Mouse (Mus musculus): Measurements from ENCODE around the gene Ctrb1.

Ctrb1 gene

GRCm38 (mm10) chr8:111681153-111681552, 9.7 kb downstream of the Ctrb1 start:
- DNase-seq (ENCODE audit: low spot score in 2 of 2): no peak

DNA sequence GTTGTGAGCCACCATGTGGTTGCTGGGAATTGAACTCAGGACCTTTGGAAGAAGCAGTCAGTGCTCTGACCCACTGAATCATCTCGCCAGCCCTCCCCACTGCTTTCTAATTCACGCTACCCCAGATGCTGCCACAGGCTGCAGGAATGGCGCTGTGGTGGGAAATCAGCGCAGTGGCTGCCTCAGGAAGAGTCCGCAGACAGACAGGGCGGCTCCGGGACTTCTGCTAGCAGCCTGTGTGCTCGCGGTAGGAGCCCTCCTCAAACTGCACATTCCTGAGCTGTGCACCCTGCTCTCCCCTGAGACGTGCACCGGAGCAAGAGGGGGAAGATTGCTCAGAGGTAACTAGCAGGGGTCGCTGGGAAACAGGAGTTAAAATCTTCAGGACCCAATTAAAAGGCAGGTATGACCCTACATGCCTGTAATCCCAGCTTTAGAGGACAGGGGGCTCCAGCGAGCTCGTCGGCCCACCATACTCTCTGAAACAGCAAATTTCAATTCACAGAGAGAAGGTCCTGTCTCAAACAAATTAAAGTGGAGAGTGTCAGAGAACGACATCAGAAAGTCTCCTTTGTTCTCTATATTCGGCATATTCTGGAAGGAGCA, 10.3 kb downstream of the Ctrb1 start:
- no peak for DNase-seq (ENCODE audit: low spot score in 2 of 2)

DNA sequence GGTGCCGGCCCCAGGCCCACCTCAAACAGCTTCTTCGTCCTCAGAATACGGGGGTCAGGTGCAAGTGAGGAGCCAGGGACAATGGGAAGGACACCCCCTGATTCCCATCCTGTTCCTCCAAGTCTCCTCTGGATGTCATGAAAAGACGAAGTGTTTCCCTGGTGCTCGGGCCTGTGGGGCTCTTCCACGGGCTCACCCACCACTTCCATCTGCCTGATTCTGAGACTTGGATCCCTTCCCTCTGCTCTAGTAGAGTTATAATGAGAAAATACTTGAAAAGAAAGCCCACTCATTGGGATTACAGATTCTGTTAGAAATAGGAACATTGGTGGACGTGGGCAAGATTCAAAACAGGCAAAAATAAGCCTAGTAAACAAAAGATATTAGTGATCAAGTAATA, 12.0 kb downstream of the Ctrb1 start:
- DNase-seq (ENCODE audit: low spot score in 2 of 2): no peak

- peak; percentile 29 to 43 for DNase-seq (ENCODE audit: low spot score in 2 of 2)
Observed at GRCm38 (mm10) chr8:111678111-111678510, 12.7 kb downstream of the Ctrb1 start.

GRCm38 (mm10) chr8:111676237-111676636, 14.6 kb downstream of the Ctrb1 start:
- DNase-seq (ENCODE audit: low spot score in 2 of 2): no peak

DNA sequence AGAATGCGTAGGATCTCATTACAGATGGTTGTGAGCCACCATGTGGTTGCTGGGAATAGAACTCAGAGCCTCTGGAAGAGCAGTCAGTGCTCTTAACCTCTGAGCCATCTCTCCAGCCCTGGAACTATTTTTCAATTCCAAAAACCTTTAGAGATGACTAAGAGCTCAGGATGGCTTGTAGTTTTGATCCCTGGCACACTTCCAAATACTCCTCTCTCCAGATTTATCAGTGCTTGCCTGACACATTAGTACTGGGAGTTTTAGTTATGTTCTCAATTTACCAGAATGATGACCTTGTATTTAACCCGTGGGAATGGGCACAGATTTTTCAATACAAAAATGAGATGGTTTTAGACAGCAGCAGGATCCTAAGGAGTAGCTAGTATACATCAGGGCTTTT, 24.1 kb downstream of the Ctrb1 start:
- DNase-seq (ENCODE audit: low spot score in 2 of 2): no peak

GRCm38 (mm10) chr8:111662473-111662872, 28.3 kb downstream of the Ctrb1 start:
- peak; percentile 64 to 69 for DNase-seq (ENCODE audit: low spot score in 2 of 2)

- DNase-seq (ENCODE audit: low spot score in 2 of 2): peak; percentile 39 to 50
Observed at GRCm38 (mm10) chr8:111658819-111659423, 31.9 kb downstream of the Ctrb1 start.

GRCm38 (mm10) chr8:111657312-111657854, 33.4 kb downstream of the Ctrb1 start:
- no peak for DNase-seq (ENCODE audit: low spot score in 2 of 2)

DNA sequence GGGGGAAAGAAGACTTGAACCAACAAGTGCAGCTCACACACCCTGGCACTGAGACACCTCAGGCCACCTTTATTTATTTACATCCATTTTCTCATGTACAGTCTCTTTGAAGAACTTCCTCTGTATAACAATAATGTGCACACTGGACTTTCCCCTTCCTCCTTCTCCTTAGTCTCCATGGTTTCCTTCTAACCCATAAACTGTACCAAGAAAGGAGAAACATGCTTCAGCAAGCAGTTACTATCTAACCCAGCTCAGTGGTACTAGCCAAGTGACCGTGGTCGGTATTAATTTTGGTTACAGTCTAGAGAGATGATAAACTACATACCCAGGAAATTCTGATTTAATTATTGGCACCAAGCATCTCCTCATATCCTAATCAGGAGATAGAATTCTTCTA, 37.3 kb downstream of the Ctrb1 start:
- DNase-seq (ENCODE audit: low spot score in 2 of 2): no peak

- DNase-seq (ENCODE audit: low spot score in 2 of 2): no peak
Observed at GRCm38 (mm10) chr8:111650651-111651050, 40.2 kb downstream of the Ctrb1 start.

GRCm38 (mm10) chr8:111648834-111649233, 42.0 kb downstream of the Ctrb1 start:
- no peak for DNase-seq (ENCODE audit: low spot score in 2 of 2)

- DNase-seq (ENCODE audit: low spot score in 2 of 2): no peak
Observed at GRCm38 (mm10) chr8:111645715-111646114, 45.1 kb downstream of the Ctrb1 start.

DNA sequence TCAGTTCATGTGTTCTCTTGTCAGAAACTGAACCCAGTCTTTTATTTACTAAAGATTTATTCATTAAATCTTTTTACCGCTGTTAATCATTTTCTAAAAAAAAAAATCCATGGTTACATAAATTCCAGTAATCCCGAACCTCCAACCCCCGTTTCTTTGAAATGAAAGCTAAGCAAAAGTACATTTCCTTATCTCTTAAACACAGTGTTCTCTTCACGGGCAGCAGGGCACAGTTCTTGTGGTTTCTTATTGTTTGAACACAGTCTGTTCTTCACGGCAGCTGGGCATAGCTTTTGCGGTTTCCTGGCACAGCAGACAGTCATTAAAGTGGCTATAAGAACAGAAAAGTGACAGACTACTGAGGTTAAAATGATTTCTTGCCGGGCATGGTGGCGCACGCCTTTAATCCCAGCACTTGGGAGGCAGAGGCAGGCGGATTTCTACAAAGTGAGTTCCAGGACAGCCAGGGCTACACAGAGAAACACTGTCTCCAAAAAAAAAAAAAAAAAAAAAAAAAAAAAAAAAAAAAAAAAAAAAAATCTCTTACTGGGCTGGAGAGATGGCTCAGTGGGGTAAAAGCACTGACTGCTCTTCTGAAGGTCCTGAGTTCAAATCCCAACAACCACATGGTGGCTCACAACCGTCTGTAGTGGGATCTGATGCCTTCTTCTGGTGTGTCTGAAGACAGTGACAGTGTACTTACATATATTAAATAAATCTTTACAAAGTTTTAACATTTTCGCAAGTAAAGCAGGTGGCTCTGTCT, 46.3 kb downstream of the Ctrb1 start:
- peak; percentile 83 to 87 for DNase-seq (ENCODE audit: low spot score in 2 of 2)

DNA sequence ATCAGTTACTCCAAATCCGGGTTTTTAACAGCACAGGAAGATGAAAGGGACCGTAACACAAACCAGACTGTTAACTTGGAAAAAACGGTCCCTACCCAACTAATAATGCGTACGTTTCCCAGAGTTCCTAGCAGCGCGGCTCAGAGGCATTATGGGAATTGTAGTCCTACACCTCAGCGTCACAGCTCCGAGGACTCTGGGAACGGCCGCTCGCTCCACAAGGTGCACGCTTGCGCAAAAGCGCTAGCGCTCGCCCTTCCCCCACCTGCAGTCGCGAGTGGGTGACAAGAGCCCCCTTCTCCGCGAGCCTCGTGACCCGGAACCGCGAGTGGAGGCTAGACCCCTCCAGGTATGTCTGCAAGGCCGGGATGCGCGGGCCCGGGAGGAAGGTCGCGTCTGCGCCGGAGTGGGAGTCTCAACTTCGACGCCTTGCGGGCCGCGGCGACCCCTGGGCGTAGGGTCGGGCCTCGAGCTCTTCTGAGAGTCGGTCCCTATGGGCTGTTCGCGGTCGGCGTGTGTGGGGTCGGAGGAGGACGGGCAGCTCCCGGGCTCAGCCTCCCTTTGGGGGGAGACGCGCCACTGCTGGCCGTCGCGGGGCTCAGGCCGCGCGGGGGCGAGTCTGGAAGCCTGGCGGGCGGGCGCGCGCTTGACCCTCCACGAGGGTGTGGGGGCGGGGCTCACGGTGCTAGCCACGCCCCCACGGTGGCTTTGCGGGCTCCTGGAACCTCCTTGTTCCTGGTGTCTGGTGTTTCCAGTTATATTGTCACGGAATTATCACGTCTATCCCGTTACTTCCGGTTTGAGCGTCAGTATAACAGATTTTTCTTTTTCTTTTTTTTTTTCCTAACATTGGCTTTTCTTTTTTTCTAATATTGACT, 47.3 kb downstream of the Ctrb1 start, which contains the start of gene Zfp1:
Gene Zfp1, plus strand, starts transcription at position 138 of the 878 bp plus-strand sequence.
- peak; percentile 90 for DNase-seq (ENCODE audit: low spot score in 2 of 2)

- DNase-seq (ENCODE audit: low spot score in 2 of 2): no peak
Observed at GRCm38 (mm10) chr8:111642939-111643263, 47.9 kb downstream of the Ctrb1 start.

GRCm38 (mm10) chr8:111642496-111642895, 48.3 kb downstream of the Ctrb1 start:
- no peak for DNase-seq (ENCODE audit: low spot score in 2 of 2)

- DNase-seq (ENCODE audit: low spot score in 2 of 2): no peak
Observed at GRCm38 (mm10) chr8:111641064-111641463, 49.7 kb downstream of the Ctrb1 start.

GRCm38 (mm10) chr8:111638086-111638485, 52.7 kb downstream of the Ctrb1 start:
- no peak for DNase-seq (ENCODE audit: low spot score in 2 of 2)
